Mouse (Mus musculus) liver, embryonic 11.5 days (tissue): ENCODE data around the gene Kcnab3. TPM values are rescaled to one million over a fixed set of nuclear protein-coding genes. Genes with fewer than 3 reads are reported as not detected.
A peak's percentile ranks its signal among the peaks of the same experiment; 100 is the strongest.

Source experiments
- ATAC-seq: fragments of 200-750 bp; cut with Nextera tagmentation; replicated peaks from 2 replicates; pipeline ENCODE4 v1.8.0; 2017; ENCODE audit warnings: moderate number of reproducible peaks, mild to moderate bottlenecking, moderate TSS enrichment, moderate library complexity; ENCODE audit not compliant: low FRiP score
- DNase-seq: peaks from one replicate; pipeline ENCODE4 v3.0.0-alpha.2; 2017; ENCODE audit warnings: low spot score
- H3K27ac ChIP-seq: fragments of 300-500 bp; sonication (generic); 2 replicates; pipeline ENCODE4 v1.5.1; 2014; ENCODE audit warnings: mild to moderate bottlenecking, low read depth, low read length, control low read depth
- H3K27me3 ChIP-seq: fragments of 300-500 bp; sonication (generic); replicated peaks from 2 replicates; pipeline ENCODE4 v1.6.1; 2014; ENCODE audit warnings: low read length, mixed read lengths; ENCODE audit not compliant: control insufficient read depth, insufficient read depth
- H3K36me3 ChIP-seq: fragments of 300-500 bp; sonication (generic); 2 replicates; pipeline ENCODE4 v1.6.1; 2014; ENCODE audit warnings: mild to moderate bottlenecking, low read length, moderate library complexity, mixed read lengths; ENCODE audit not compliant: control insufficient read depth, insufficient read depth
- H3K4me1 ChIP-seq: fragments of 300-500 bp; sonication (generic); replicated peaks from 2 replicates; pipeline ENCODE4 v1.6.1; 2014; ENCODE audit warnings: low read length, mixed read lengths; ENCODE audit not compliant: control insufficient read depth, insufficient read depth
- H3K4me2 ChIP-seq: fragments of 300-500 bp; sonication (generic); 2 replicates; pipeline ENCODE4 v1.6.1; 2014; ENCODE audit warnings: mild to moderate bottlenecking, control low read depth, moderate library complexity
- H3K4me3 ChIP-seq: fragments of 300-500 bp; sonication (generic); 2 replicates; pipeline ENCODE4 v1.5.1; 2014; ENCODE audit warnings: low read depth, low read length, control low read depth
- H3K9ac ChIP-seq: fragments of 300-500 bp; sonication (generic); 2 replicates; pipeline ENCODE4 v1.6.1; 2014; ENCODE audit warnings: low read depth, low read length, control low read depth
- H3K9me3 ChIP-seq: fragments of 300-500 bp; sonication (generic); 2 replicates; pipeline ENCODE4 v1.6.1; 2016; ENCODE audit warnings: low read length, inconsistent platforms, mixed read lengths; ENCODE audit not compliant: control insufficient read depth
- WGBS: fragments of 180-500 bp; shearing (Covaris S2); extraction: QIAGEN DNeasy Blood & Tissue Kit; methylation state at CpG from one replicate; pipeline ENCODE4 v1.1.7; 2014; 5-methylcytosine and 5-hydroxymethylcytosine counted together
- polyA plus RNA-seq: library from polyadenylated mRNA; unstranded; fragments of >200 nt; fragmentation: Nextera tagmentation; extraction: Ambion mirVana; gene quantifications from 2 replicates; pipeline ENCODE4 v1.2.1, GENCODE M21; 2014

The Kcnab3 gene
- polyA plus RNA-seq, 1 experiment from 2014 or later = 0.52 TPM

DNA sequence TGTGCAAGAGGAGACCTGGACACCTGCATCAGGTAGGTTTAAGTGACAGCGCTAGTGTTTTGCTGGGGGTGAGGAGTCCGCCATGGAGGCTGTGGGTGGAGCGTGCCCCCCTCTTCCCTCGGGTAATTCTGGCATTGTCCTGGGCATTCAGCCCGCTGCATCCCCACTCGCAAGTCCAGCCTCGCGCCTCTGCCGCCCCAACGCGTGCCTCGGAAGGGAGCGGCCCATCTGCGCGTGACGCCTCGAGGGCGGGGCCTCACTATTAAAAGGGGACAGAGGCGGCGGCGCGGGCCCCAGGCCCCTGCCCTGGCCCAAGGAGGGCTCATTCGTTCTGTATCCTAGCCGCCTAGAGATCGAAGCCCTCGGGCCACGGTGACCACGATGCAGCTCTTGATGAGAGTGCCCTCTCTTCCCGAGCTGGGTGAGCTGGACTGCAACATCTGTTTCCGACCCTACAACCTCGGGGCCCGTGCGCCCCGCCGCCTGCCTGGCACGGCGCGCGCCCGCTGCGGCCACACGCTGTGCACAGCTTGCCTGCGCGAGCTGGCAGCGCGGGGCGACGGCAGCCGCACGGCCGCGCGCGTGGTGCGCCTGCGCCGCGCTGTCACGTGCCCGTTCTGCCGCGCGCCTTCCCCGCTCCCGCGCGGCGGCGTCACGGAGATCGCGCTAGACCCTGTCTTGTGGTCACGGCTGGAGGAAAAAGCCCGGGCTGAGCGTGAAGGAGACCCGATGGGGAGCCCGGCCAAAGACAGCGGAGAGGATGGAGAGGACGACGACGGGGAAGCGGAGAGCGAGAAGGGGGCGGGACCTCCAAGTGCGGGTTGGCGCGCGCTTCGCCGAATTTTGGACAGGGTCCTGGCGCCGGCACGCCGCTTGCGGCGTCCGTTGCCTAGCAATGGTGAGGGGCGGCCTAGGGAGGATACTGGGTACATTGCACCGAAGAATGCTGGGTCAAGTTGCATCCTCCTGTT is 14.4 kb downstream of the Kcnab3 start, which contains the start of gene Rnf227:
Gene Rnf227, plus strand, starts transcription at position 301 of the 971 bp plus-strand sequence.
- Histone ChIP-seq H3K9ac (peak within 1 kb of the TSS; percentile 52), H3K27me3 (peaks cover 40% of the 10 kb centered on the region), H3K36me3 (no peaks in the 10 kb centered on the region), H3K4me2 (peak within 1 kb of the TSS; percentile 91), H3K4me3 (peak within 1 kb of the TSS; percentile 56), H3K27ac (no peak within 1 kb of the TSS), H3K4me1 (peaks cover 11% of the 10 kb centered on the region), H3K9me3 (no peaks in the 10 kb centered on the region)
- DNase-seq (peak; percentile 65), ATAC-seq (peak; percentile 61)
- 3% methylated on average over 96 of the region's 99 CpGs for WGBS

DNA sequence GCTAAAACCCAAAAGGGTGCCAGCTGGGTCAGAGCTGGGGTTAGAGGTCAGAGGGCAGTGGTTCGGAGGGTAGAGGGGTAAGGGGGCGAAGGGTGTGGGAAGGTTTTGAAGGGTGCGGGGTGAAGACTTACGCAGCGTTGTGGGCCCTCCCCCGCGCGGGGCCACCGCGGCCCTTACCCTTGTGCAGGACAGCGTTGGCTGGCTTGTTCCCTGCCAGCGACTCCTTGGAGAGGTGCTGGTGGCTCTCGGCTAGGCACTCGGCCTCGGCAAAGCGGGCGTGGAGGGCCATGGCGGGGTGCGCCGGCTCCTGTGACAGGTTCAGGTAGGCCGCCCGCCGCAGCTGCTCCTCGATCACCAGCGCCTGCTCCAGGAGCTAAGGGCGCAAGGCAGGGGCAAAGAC is 20.4 kb downstream of the Kcnab3 start:
- no peaks in the 10 kb centered on the region for H3K4me1 ChIP-seq
- ATAC-seq (no peak), DNase-seq (no peak)
- no peaks in the 10 kb centered on the region for H3K9me3 ChIP-seq
- no peak overlapping the region for H3K4me2 ChIP-seq
- WGBS = 76% methylated on average over 26 of the region's 26 CpGs
- no peak overlapping the region for H3K4me3 ChIP-seq
- H3K27me3 ChIP-seq = peaks cover 9% of the 10 kb centered on the region
- no peak overlapping the region for H3K27ac ChIP-seq
- no peak overlapping the region for H3K9ac ChIP-seq
- H3K36me3 ChIP-seq = peaks cover 8% of the 10 kb centered on the region; the same call in 1 of the 2 replicates

DNA sequence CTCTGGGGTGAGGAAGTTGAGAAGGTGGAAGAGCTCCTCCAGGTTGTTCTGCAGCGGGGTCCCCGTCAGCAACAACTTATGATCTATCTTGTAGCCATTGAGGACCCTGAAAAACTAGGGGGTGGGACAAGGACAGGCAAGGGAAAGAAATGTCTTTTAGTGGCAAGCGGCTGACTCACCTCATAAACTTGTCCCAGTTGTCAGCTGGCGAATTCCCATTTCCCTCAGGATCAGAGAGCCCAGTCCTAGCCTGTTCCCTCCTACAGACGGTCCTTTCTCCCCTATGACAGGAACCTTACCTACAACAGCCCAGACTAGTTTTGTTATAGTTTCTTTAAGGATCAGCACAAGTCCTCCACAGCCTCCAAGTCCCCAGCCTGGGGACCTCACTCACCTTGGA is 30.5 kb downstream of the Kcnab3 start:
- no peak overlapping the region for H3K4me2 ChIP-seq
- H3K9me3 ChIP-seq = no peaks in the 10 kb centered on the region
- H3K27ac ChIP-seq = no peak overlapping the region
- peaks cover 19% of the 10 kb centered on the region for H3K36me3 ChIP-seq
- WGBS = 93% methylated on average over 5 of the region's 5 CpGs
- H3K4me3 ChIP-seq = no peak overlapping the region
- no peaks in the 10 kb centered on the region for H3K4me1 ChIP-seq
- no peak overlapping the region for H3K9ac ChIP-seq
- ATAC-seq (no peak), DNase-seq (no peak)
- H3K27me3 ChIP-seq = peaks cover 6% of the 10 kb centered on the region

DNA sequence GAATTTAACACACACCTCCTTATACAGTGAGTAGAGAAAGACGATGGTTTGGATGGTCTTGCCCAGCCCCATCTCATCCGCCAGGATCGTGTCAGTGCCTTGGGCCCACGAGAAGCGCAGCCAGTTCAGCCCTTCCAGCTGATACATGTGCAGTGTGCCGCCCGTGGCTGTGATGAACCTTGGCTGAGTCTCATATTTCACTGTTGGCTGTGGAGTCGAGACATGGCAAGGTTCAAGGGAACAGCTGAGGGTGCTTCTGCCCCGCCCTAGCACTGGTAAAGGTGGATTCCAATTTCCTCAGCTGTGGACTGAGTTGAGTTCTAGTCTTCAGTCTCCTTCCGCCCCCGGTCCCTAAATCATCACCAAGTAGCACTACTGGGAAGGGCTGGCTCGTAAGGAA is 31.6 kb downstream of the Kcnab3 start:
- peaks cover 20% of the 10 kb centered on the region for H3K36me3 ChIP-seq
- no peak for DNase-seq
- 85% methylated on average over 12 of the region's 12 CpGs for WGBS

DNA sequence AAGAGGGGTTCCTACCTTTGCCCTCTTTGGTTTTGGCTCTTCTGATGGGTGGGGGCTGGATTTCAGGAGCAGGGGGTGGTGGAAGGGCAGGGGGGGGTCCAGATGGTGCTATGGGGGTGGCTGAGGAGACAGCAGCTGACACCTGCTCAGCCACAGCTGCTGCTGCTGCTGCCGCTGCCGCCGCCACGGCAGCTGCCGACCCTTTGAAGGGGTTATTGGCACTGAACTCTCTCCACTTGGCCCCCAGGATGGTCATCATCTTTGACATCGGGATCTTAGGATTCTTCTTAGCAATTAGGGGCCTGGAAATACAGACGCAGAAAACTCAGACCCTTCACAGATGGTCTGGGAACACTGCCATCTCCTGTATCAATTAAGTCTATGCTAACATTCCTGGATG is 36.0 kb downstream of the Kcnab3 start:
- H3K36me3 ChIP-seq = peaks cover 19% of the 10 kb centered on the region

More for the DNA sequence above, 31.6 kb downstream of the Kcnab3 start:
- no peak overlapping the region for H3K4me2 ChIP-seq
- no peaks in the 10 kb centered on the region for H3K9me3 ChIP-seq
- no peak overlapping the region for H3K4me3 ChIP-seq
- H3K9ac ChIP-seq = no peak overlapping the region
- no peaks in the 10 kb centered on the region for H3K4me1 ChIP-seq
- H3K27ac ChIP-seq = no peak overlapping the region
- ATAC-seq = no peak
- peaks cover 6% of the 10 kb centered on the region for H3K27me3 ChIP-seq

DNA sequence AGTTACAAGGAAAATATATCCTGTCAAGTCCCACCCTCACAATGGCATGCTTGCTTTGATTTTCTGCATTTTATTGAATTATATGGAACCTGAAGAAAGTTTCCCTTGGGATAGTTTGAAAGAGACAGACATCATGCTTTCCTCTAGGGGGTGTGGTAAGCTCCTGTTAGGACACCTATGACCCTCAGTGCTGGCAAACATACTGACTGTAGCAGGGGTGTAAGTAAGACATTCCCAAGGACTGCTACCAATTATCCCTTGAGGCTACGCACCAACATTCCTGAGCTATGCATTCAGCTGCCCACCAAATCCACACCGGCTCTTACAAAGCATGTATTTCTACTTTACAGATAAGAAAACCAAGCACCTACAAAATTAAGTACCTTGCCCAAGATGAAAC is 36.4 kb downstream of the Kcnab3 start:
- Histone ChIP-seq H3K4me2 (no peak overlapping the region), H3K4me3 (no peak overlapping the region), H3K4me1 (peaks cover 21% of the 10 kb centered on the region), H3K9ac (no peak overlapping the region), H3K27me3 (peaks cover 14% of the 10 kb centered on the region), H3K27ac (no peak overlapping the region), H3K36me3 (peaks cover 17% of the 10 kb centered on the region), H3K9me3 (no peaks in the 10 kb centered on the region)
- DNase-seq (no peak), ATAC-seq (no peak)
- WGBS = 77% methylated on average over 2 of the region's 2 CpGs

More for the DNA sequence above, 36.0 kb downstream of the Kcnab3 start:
- DNase-seq (no peak), ATAC-seq (no peak)
- WGBS = 75% methylated on average over 7 of the region's 7 CpGs
- no peak overlapping the region for H3K9ac ChIP-seq
- no peak overlapping the region for H3K27ac ChIP-seq
- peaks cover 19% of the 10 kb centered on the region for H3K4me1 ChIP-seq
- H3K4me3 ChIP-seq = no peak overlapping the region
- no peak overlapping the region for H3K4me2 ChIP-seq
- H3K9me3 ChIP-seq = no peaks in the 10 kb centered on the region
- peaks cover 12% of the 10 kb centered on the region for H3K27me3 ChIP-seq

DNA sequence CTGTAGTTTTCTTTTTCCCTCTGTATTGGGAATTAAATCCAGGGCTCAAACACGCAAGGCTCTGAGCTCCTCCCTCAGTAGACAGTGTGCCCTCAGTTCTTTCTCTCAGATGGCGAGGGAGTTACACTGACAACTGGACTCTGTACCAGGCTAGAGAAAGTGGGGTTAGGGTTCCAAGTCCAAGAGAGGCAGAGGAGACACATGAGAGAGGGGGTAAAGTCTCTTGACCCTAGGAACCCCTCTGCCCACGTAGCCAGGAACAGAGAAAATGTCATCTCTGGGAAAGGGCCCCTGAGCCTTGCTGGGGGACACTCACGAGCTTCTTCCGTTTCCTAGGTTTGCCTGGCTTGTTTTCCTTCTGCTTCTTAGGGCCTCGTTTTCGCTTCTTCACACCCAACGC is 38.3 kb downstream of the Kcnab3 start:
- H3K4me3 ChIP-seq = no peak overlapping the region
- no peak for ATAC-seq

DNA sequence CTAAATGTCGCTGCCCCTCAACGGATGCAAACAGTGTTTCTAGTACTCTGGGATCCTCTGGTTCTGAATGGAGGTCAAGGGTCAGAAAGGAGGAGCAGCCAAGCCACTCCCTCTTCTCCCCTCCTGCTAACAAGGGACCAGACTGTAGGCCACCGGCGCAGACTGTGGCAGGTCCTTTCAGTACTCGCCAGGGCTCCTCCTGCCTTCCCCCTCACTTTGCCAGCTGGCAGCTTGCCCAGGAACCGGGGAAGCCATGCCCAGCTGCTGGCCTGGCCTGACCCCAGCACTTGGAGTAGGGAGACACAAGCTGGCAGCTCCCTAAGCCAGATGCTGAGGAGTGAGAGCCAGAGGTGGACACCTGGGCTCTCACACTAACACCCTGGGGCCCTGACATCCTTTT is 38.9 kb downstream of the Kcnab3 start:
- peak overlapping the region; percentile 36 for H3K4me2 ChIP-seq
- H3K9me3 ChIP-seq = no peaks in the 10 kb centered on the region
- H3K27me3 ChIP-seq = peaks cover 23% of the 10 kb centered on the region
- H3K27ac ChIP-seq = peak overlapping the region; percentile 5; the same call in 1 of the 2 replicates
- H3K36me3 ChIP-seq = peaks cover 9% of the 10 kb centered on the region; the same call in 1 of the 2 replicates
- WGBS = 16% methylated on average over 6 of the region's 6 CpGs
- H3K9ac ChIP-seq = no peak overlapping the region
- H3K4me1 ChIP-seq = peaks cover 32% of the 10 kb centered on the region
- DNase-seq = no peak
- no peak overlapping the region for H3K4me3 ChIP-seq
- ATAC-seq = no peak

More for the DNA sequence above, 38.3 kb downstream of the Kcnab3 start:
- no peak overlapping the region for H3K9ac ChIP-seq
- peaks cover 9% of the 10 kb centered on the region; the same call in 1 of the 2 replicates for H3K36me3 ChIP-seq
- H3K4me1 ChIP-seq = peaks cover 32% of the 10 kb centered on the region
- H3K27ac ChIP-seq = 0 out of 2 replicates have a peak overlapping the region, but pooled peaks have one; percentile 5
- no peaks in the 10 kb centered on the region for H3K9me3 ChIP-seq
- peaks cover 24% of the 10 kb centered on the region for H3K27me3 ChIP-seq
- no peak for DNase-seq
- H3K4me2 ChIP-seq = peak overlapping the region; percentile 36
- WGBS = 53% methylated on average over 8 of the region's 8 CpGs
